Mouse (Mus musculus): Measurements from ENCODE around the gene Ankrd55. TPM values are rescaled to one million over a fixed set of nuclear protein-coding genes. Genes with fewer than 3 reads are reported as not detected.

Gene Ankrd55
- polyA plus RNA-seq, 1 experiment from 2014 or later, result 0.08 TPM

GRCm38 (mm10) chr13:112354109-112354867 is 66.0 kb downstream of the Ankrd55 start:
- H3K27me3 ChIP-seq (ENCODE audit: control insufficient read depth, insufficient read depth, low read depth, low read length), result no peaks in the 10 kb centered on the region
- H3K36me3 ChIP-seq (ENCODE audit: control insufficient read depth, insufficient read depth, low read length), result no peaks in the 10 kb centered on the region
- 40% methylated on average over 6 of the region's 6 CpGs for WGBS
- no peak overlapping the region for H3K9ac ChIP-seq (ENCODE audit: low read length)
- no peak overlapping the region for H3K4me2 ChIP-seq (ENCODE audit: low read depth, low read length)
- no peak overlapping the region for H3K27ac ChIP-seq (ENCODE audit: low read length)
- peaks cover 5% of the 10 kb centered on the region; the same call in 1 of the 2 replicates for H3K4me1 ChIP-seq (replicated peaks; ENCODE audit: control insufficient read depth, insufficient read depth, low read length)
- ATAC-seq (ENCODE audit: low read depth), result no peak
- H3K9me3 ChIP-seq (ENCODE audit: control insufficient read depth, low read length), result peaks cover 3% of the 10 kb centered on the region; the same call in 1 of the 2 replicates
- no peak overlapping the region for H3K4me3 ChIP-seq (ENCODE audit: low read length)

GRCm38 (mm10) chr13:112354958-112355357 is 66.7 kb downstream of the Ankrd55 start:
- Histone ChIP-seq H3K4me1 (replicated peaks; ENCODE audit: control insufficient read depth, insufficient read depth, low read length) (peaks cover 5% of the 10 kb centered on the region; the same call in 1 of the 2 replicates), H3K36me3 (ENCODE audit: control insufficient read depth, insufficient read depth, low read length) (no peaks in the 10 kb centered on the region), H3K27ac (ENCODE audit: low read length) (no peak overlapping the region), H3K9ac (ENCODE audit: low read length) (no peak overlapping the region), H3K4me3 (ENCODE audit: low read length) (no peak overlapping the region), H3K27me3 (ENCODE audit: control insufficient read depth, insufficient read depth, low read depth, low read length) (no peaks in the 10 kb centered on the region), H3K9me3 (ENCODE audit: control insufficient read depth, low read length) (peaks cover 3% of the 10 kb centered on the region; the same call in 1 of the 2 replicates), H3K4me2 (ENCODE audit: low read depth, low read length) (no peak overlapping the region)
- 77% methylated on average over 10 of the region's 10 CpGs for WGBS
- ATAC-seq (ENCODE audit: low read depth), result no peak

GRCm38 (mm10) chr13:112355794-112356486 is 67.7 kb downstream of the Ankrd55 start:
- no peaks in the 10 kb centered on the region for H3K9me3 ChIP-seq (ENCODE audit: control insufficient read depth, low read length)
- ATAC-seq (ENCODE audit: low read depth), result no peak
- no peak overlapping the region for H3K4me2 ChIP-seq (ENCODE audit: low read depth, low read length)
- no peaks in the 10 kb centered on the region for H3K36me3 ChIP-seq (ENCODE audit: control insufficient read depth, insufficient read depth, low read length)
- WGBS, result 81% methylated on average over 20 of the region's 20 CpGs
- H3K9ac ChIP-seq (ENCODE audit: low read length), result no peak overlapping the region
- H3K27me3 ChIP-seq (ENCODE audit: control insufficient read depth, insufficient read depth, low read depth, low read length), result no peaks in the 10 kb centered on the region
- H3K27ac ChIP-seq (ENCODE audit: low read length), result no peak overlapping the region
- H3K4me1 ChIP-seq (replicated peaks; ENCODE audit: control insufficient read depth, insufficient read depth, low read length), result peaks cover 5% of the 10 kb centered on the region; the same call in 1 of the 2 replicates
- no peak overlapping the region for H3K4me3 ChIP-seq (ENCODE audit: low read length)

DNA sequence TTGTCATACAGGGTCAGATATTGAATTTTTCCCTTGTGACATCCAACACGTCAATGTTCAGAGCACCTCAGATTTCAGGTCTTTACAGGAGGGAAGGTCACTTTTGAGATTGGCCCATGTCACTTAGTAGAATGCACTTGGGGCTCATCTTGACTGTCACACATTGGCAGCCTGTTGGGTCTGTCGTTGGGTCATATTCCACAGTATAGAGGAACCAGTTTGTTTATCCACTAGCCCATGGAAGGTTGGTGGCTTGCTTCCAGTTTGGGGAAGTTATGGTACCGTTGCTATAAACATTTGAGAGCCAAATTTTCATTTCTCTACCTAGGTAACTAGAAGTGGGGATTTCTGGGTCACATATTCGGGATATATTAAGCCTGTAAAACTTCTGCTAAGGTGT is 73.3 kb downstream of the Ankrd55 start:
- H3K4me2 ChIP-seq (ENCODE audit: low read depth, low read length), result no peak overlapping the region
- WGBS, result 81% methylated on average over 4 of the region's 4 CpGs
- no peak overlapping the region for H3K4me3 ChIP-seq (ENCODE audit: low read length)
- H3K27ac ChIP-seq (ENCODE audit: low read length), result no peak overlapping the region
- H3K4me1 ChIP-seq (replicated peaks; ENCODE audit: control insufficient read depth, insufficient read depth, low read length), result peaks cover 2% of the 10 kb centered on the region
- no peak overlapping the region for H3K9ac ChIP-seq (ENCODE audit: low read length)
- ATAC-seq (ENCODE audit: low read depth), result no peak
- H3K36me3 ChIP-seq (ENCODE audit: control insufficient read depth, insufficient read depth, low read length), result no peaks in the 10 kb centered on the region
- no peaks in the 10 kb centered on the region for H3K9me3 ChIP-seq (ENCODE audit: control insufficient read depth, low read length)
- H3K27me3 ChIP-seq (ENCODE audit: control insufficient read depth, insufficient read depth, low read depth, low read length), result no peaks in the 10 kb centered on the region

GRCm38 (mm10) chr13:112363218-112363617 is 75.0 kb downstream of the Ankrd55 start:
- no peak overlapping the region for H3K27ac ChIP-seq (ENCODE audit: low read length)
- H3K36me3 ChIP-seq (ENCODE audit: control insufficient read depth, insufficient read depth, low read length), result no peaks in the 10 kb centered on the region
- H3K4me1 ChIP-seq (replicated peaks; ENCODE audit: control insufficient read depth, insufficient read depth, low read length), result peaks cover 2% of the 10 kb centered on the region
- ATAC-seq (ENCODE audit: low read depth), result peak; percentile 26; the same call in 1 of the 2 replicates
- H3K9me3 ChIP-seq (ENCODE audit: control insufficient read depth, low read length), result no peaks in the 10 kb centered on the region
- no peak overlapping the region for H3K4me2 ChIP-seq (ENCODE audit: low read depth, low read length)
- 83% methylated on average over 10 of the region's 10 CpGs for WGBS
- no peak overlapping the region for H3K4me3 ChIP-seq (ENCODE audit: low read length)
- no peak overlapping the region for H3K9ac ChIP-seq (ENCODE audit: low read length)
- no peaks in the 10 kb centered on the region for H3K27me3 ChIP-seq (ENCODE audit: control insufficient read depth, insufficient read depth, low read depth, low read length)

DNA sequence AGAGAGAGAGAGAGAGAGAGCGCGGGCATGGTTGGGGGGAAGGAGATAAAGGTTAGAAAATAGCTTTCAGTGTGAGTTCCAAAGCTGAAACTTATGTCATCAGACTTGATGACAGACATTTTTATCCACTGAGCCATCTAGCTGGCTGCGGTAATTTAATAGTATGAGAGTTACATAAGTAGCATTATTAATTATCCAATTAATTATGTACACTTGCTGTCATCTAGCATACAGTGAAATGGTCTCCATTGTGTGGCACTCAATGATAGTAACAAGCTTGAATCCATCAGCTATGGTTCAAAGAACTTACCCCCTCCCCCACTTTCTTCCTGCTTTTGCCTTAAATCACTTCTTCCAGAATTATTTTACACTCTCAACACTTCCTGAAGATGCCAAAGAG is 75.5 kb downstream of the Ankrd55 start:
- Histone ChIP-seq H3K9me3 (ENCODE audit: control insufficient read depth, low read length) (no peaks in the 10 kb centered on the region), H3K36me3 (ENCODE audit: control insufficient read depth, insufficient read depth, low read length) (no peaks in the 10 kb centered on the region), H3K27ac (ENCODE audit: low read length) (no peak overlapping the region), H3K9ac (ENCODE audit: low read length) (no peak overlapping the region), H3K27me3 (ENCODE audit: control insufficient read depth, insufficient read depth, low read depth, low read length) (no peaks in the 10 kb centered on the region), H3K4me1 (replicated peaks; ENCODE audit: control insufficient read depth, insufficient read depth, low read length) (peaks cover 2% of the 10 kb centered on the region), H3K4me3 (ENCODE audit: low read length) (no peak overlapping the region), H3K4me2 (ENCODE audit: low read depth, low read length) (no peak overlapping the region)
- ATAC-seq (ENCODE audit: low read depth), result no peak
- WGBS, result 76% methylated on average over 3 of the region's 3 CpGs

DNA sequence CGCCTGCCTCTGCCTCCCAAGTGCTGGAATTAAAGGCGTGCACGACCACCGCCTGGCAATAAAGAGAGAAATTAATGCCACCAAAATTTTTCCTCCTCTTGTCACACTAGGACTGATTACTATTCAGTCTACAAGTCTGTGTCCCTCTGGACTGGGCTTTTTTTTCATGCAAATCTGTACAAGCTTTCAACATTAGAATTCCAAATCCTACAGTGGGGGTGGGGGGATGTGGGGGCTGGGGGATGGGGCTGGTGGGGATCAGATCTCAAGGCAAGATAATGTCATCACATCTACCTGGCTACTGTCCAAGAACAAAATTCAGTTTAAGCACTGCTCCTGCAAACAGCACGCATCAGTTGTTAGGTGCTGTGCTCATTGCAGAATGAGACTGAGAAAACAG is 76.4 kb downstream of the Ankrd55 start:
- no peak for ATAC-seq (ENCODE audit: low read depth)
- 83% methylated on average over 5 of the region's 5 CpGs for WGBS
- H3K4me3 ChIP-seq (ENCODE audit: low read length), result no peak overlapping the region
- no peaks in the 10 kb centered on the region for H3K27me3 ChIP-seq (ENCODE audit: control insufficient read depth, insufficient read depth, low read depth, low read length)
- no peaks in the 10 kb centered on the region for H3K9me3 ChIP-seq (ENCODE audit: control insufficient read depth, low read length)
- no peak overlapping the region for H3K27ac ChIP-seq (ENCODE audit: low read length)
- H3K4me1 ChIP-seq (replicated peaks; ENCODE audit: control insufficient read depth, insufficient read depth, low read length), result peaks cover 2% of the 10 kb centered on the region
- H3K36me3 ChIP-seq (ENCODE audit: control insufficient read depth, insufficient read depth, low read length), result no peaks in the 10 kb centered on the region
- no peak overlapping the region for H3K9ac ChIP-seq (ENCODE audit: low read length)
- H3K4me2 ChIP-seq (ENCODE audit: low read depth, low read length), result no peak overlapping the region

DNA sequence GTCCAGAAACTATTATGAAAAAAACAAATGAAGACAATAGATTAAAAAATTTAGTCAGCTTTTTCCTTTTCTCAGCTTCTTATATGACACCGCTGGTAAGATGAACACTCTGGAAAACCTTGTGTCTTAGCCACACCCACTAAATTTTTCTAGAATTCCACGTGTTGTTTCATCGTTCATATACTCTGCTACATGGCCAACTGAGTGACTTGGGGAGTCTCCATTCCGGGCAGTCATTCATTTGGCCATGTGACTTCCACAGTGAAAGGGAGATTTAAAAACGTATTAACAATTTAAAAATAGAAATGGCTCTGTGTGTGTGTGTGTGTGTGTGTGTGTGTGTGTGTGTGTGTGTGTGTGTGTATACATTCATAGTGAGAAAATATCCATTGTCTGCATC is 77.1 kb downstream of the Ankrd55 start:
- ATAC-seq (ENCODE audit: low read depth), result 0 out of 2 replicates have a peak, but pooled peaks have one; percentile 36
- Histone ChIP-seq H3K4me1 (replicated peaks; ENCODE audit: control insufficient read depth, insufficient read depth, low read length) (peaks cover 2% of the 10 kb centered on the region), H3K36me3 (ENCODE audit: control insufficient read depth, insufficient read depth, low read length) (no peaks in the 10 kb centered on the region), H3K4me2 (ENCODE audit: low read depth, low read length) (no peak overlapping the region), H3K9me3 (ENCODE audit: control insufficient read depth, low read length) (no peaks in the 10 kb centered on the region), H3K27ac (ENCODE audit: low read length) (no peak overlapping the region), H3K9ac (ENCODE audit: low read length) (no peak overlapping the region), H3K4me3 (ENCODE audit: low read length) (no peak overlapping the region), H3K27me3 (ENCODE audit: control insufficient read depth, insufficient read depth, low read depth, low read length) (no peaks in the 10 kb centered on the region)
- WGBS, result 52% methylated on average over 5 of the region's 5 CpGs

- H3K9ac ChIP-seq (ENCODE audit: low read length), result no peak overlapping the region
- H3K27me3 ChIP-seq (ENCODE audit: control insufficient read depth, insufficient read depth, low read depth, low read length), result no peaks in the 10 kb centered on the region
- no peak overlapping the region for H3K27ac ChIP-seq (ENCODE audit: low read length)
- H3K4me3 ChIP-seq (ENCODE audit: low read length), result no peak overlapping the region
- no peak overlapping the region for H3K4me2 ChIP-seq (ENCODE audit: low read depth, low read length)
- H3K36me3 ChIP-seq (ENCODE audit: control insufficient read depth, insufficient read depth, low read length), result no peaks in the 10 kb centered on the region
- ATAC-seq (ENCODE audit: low read depth), result 0 out of 2 replicates have a peak, but pooled peaks have one; percentile 43
- peaks cover 2% of the 10 kb centered on the region for H3K4me1 ChIP-seq (replicated peaks; ENCODE audit: control insufficient read depth, insufficient read depth, low read length)
- WGBS, result 57% methylated on average over 4 of the region's 4 CpGs
- H3K9me3 ChIP-seq (ENCODE audit: control insufficient read depth, low read length), result no peaks in the 10 kb centered on the region
Measured at GRCm38 (mm10) chr13:112365762-112366161, 77.5 kb downstream of the Ankrd55 start.

Data from lung, embryonic 16.5 days (tissue).